Mouse (Mus musculus) forebrain, embryonic 16.5 days (tissue): ENCODE measurements around the gene Olfr1238. TPM values are rescaled to one million over a fixed set of nuclear protein-coding genes. Genes with fewer than 3 reads are reported as not detected.

Experiments
- ATAC-seq: fragments of 200-750 bp; cut with Nextera tagmentation; 2 replicates; pipeline ENCODE4 v1.8.0; 2017; ENCODE audit warnings: mild to moderate bottlenecking, moderate library complexity
- H3K27ac ChIP-seq: fragments of 300-500 bp; sonication (generic); 2 replicates; pipeline ENCODE4 v1.5.1; 2014; ENCODE audit warnings: low read length, control low read depth
- H3K27me3 ChIP-seq: fragments of 300-500 bp; sonication (generic); replicated peaks from 2 replicates; pipeline ENCODE4 v1.6.1; 2014; ENCODE audit warnings: low read length; ENCODE audit not compliant: control insufficient read depth, insufficient read depth
- H3K36me3 ChIP-seq: fragments of 300-500 bp; sonication (generic); 2 replicates; pipeline ENCODE4 v1.6.1; 2014; ENCODE audit not compliant: control insufficient read depth, insufficient read depth
- H3K4me1 ChIP-seq: fragments of 300-500 bp; sonication (generic); replicated peaks from 2 replicates; pipeline ENCODE4 v1.6.1; 2014; ENCODE audit warnings: low read length; ENCODE audit not compliant: control insufficient read depth, insufficient read depth
- H3K4me2 ChIP-seq: fragments of 300-500 bp; sonication (generic); 2 replicates; pipeline ENCODE4 v1.6.1; 2014; ENCODE audit warnings: mild to moderate bottlenecking, low read length, control low read depth
- H3K4me3 ChIP-seq: fragments of 300-500 bp; sonication (generic); replicated peaks from 2 replicates; pipeline ENCODE4 v1.5.1; 2014; ENCODE audit warnings: mild to moderate bottlenecking, low read length, control low read depth
- H3K9ac ChIP-seq: fragments of 300-500 bp; sonication (generic); replicated peaks from 2 replicates; pipeline ENCODE4 v1.6.1; 2014; ENCODE audit warnings: low read depth, low read length, control low read depth
- H3K9me3 ChIP-seq: fragments of 300-500 bp; sonication (generic); 2 replicates; pipeline ENCODE4 v1.6.1; 2016; ENCODE audit warnings: low read length; ENCODE audit not compliant: control insufficient read depth
- WGBS: fragments of 180-500 bp; shearing (Covaris S2); extraction: QIAGEN DNeasy Blood & Tissue Kit; methylation state at CpG from one replicate; pipeline ENCODE4 v1.1.7; 2014; 5-methylcytosine and 5-hydroxymethylcytosine counted together
- polyA plus RNA-seq: library from polyadenylated mRNA; unstranded; fragments of >200 nt; fragmentation: Nextera tagmentation; extraction: Ambion mirVana; gene quantifications from 2 replicates; pipeline ENCODE4 v1.2.1, GENCODE M21; 2015

Gene Olfr1238
- polyA plus RNA-seq = not detected in 2 replicates

DNA sequence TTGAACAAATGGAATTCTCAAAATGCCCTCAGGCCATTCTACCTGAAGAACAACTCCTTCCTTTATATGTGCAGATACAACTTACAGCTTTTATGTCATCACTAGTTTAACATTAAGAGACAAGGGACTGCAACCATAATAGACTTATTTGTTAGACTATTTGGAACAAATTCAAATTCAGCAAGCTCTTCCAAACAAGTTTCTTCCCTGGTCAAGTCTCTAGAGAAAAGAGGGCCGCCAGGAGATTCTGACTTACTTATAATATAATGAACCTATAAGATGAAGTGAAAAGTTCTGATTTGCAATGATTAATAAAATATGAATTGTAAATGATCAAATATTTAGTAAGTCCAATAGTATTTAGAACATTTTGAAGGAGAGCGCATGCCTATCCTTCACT lies at the start of gene Olfr1238:
TSS of gene Olfr1238 (minus strand) at position 101 of the 400 bp plus-strand sequence.
- H3K4me2 ChIP-seq = no peak within 1 kb of the TSS
- 95% methylated on average over 2 of the region's 2 CpGs for WGBS
- ATAC-seq = no peak

DNA sequence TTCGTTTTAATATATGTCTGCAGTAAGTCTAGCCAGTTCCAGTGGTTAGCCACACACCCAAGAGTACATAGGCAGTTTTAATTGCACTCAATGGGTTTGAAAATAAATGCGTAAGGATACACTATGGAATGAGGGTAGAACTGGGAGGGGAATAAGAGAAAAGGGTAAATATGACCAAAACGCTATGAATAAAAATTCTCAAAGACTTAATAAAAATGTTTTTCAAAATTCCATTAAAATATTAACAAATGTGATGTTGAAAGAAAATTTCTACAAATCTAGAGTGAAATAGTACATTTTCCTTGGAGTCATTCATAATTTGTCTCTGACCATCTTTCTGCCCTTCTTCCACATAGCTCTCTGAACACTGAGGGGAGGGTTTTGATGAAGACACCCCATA lies 33.4 kb upstream of the Olfr1238 start, which contains the start of gene Olfr1240:
TSS of gene Olfr1240 (minus strand) at position 101 of the 400 bp plus-strand sequence.
- H3K36me3 ChIP-seq = no peaks in the 10 kb centered on the region
- no peaks in the 10 kb centered on the region for H3K27me3 ChIP-seq
- H3K4me2 ChIP-seq = no peak within 1 kb of the TSS
- no peaks in the 10 kb centered on the region for H3K9me3 ChIP-seq
- H3K4me1 ChIP-seq = no peaks in the 10 kb centered on the region
- no peak for ATAC-seq
- no peak within 1 kb of the TSS for H3K4me3 ChIP-seq
- 89% methylated on average over 3 of the region's 3 CpGs for WGBS
- H3K9ac ChIP-seq = no peak within 1 kb of the TSS
- H3K27ac ChIP-seq = no peak within 1 kb of the TSS

More for the DNA sequence above, at the start of gene Olfr1238:
- Histone ChIP-seq H3K9ac (no peak within 1 kb of the TSS), H3K4me3 (no peak within 1 kb of the TSS), H3K9me3 (no peaks in the 10 kb centered on the region), H3K27me3 (no peaks in the 10 kb centered on the region), H3K36me3 (no peaks in the 10 kb centered on the region), H3K27ac (no peak within 1 kb of the TSS), H3K4me1 (no peaks in the 10 kb centered on the region)

DNA sequence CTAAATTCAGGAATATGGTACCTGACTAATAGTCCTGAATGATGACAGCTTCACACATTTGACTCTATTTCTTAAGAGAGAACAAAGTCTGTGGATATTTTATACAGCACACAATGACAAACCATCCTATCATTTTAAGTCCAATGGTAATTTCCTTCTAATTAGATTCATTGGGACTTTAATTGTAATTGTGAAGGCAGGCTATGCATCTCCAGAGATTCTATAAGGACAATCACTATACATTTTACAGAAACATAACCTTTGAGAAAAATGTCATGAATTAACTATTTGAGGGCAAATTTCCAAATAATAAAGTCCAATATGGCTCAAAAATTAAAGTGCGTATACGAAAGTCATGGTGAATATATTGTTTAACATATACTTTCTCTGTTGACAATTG lies 10.8 kb upstream of the Olfr1238 start, which contains the start of gene Olfr1239:
TSS of gene Olfr1239 (minus strand) at position 101 of the 400 bp plus-strand sequence.
- 95% methylated on average over 2 of the region's 2 CpGs for WGBS
- Histone ChIP-seq H3K4me1 (no peaks in the 10 kb centered on the region), H3K9ac (no peak within 1 kb of the TSS), H3K9me3 (no peaks in the 10 kb centered on the region), H3K36me3 (no peaks in the 10 kb centered on the region), H3K27me3 (no peaks in the 10 kb centered on the region), H3K27ac (no peak within 1 kb of the TSS), H3K4me3 (no peak within 1 kb of the TSS), H3K4me2 (no peak within 1 kb of the TSS)
- ATAC-seq = no peak

DNA sequence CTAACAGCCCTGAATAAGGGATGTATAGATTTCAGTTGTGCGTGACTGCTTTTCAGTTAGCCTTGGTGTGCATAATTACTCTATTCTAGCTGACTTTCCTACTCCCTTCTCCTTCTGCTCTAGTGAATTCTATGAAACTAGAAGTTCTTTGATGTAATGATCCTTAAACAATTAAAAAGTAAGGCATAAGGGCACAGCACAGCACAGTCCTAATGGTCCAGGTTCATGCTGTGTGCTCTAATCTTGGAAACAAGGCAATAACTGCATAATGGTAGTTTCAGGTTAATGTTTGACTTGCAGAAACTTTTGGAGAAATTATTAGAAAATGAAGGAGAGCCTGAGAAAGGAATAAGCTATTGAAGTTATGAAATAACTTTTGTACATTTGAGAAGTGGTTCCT lies 5.1 kb upstream of the Olfr1238 start:
- Histone ChIP-seq H3K9ac (no peak overlapping the region), H3K4me3 (no peak overlapping the region), H3K4me1 (no peaks in the 10 kb centered on the region), H3K36me3 (no peaks in the 10 kb centered on the region), H3K27ac (no peak overlapping the region), H3K9me3 (no peaks in the 10 kb centered on the region), H3K27me3 (no peaks in the 10 kb centered on the region), H3K4me2 (no peak overlapping the region)
- 45% methylated on average over 1 of the region's 1 CpGs for WGBS
- no peak for ATAC-seq

DNA sequence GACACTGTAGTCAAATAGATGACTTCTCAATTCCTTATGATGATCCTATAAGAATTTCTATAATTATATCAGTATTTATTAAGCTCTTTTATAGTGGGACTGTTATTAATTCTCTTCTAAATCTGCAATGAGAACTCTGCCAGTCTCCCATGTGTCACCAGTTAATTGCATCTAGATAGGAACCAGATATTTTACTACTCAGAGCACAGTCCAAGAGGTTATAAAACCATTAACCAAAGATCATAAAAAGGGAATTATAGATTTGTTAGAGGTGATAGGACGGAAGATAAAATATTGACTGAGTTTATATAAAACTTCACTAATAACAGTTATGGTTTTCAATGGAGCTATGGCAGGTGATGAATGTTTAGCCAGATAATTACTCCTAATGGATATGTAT lies 8.6 kb downstream of the Olfr1238 start:
- Histone ChIP-seq H3K4me2 (no peak overlapping the region), H3K4me1 (no peaks in the 10 kb centered on the region), H3K27ac (no peak overlapping the region), H3K9me3 (no peaks in the 10 kb centered on the region), H3K36me3 (no peaks in the 10 kb centered on the region), H3K27me3 (no peaks in the 10 kb centered on the region), H3K9ac (no peak overlapping the region), H3K4me3 (no peak overlapping the region)
- WGBS = 88% methylated on average over 1 of the region's 1 CpGs
- ATAC-seq = no peak

DNA sequence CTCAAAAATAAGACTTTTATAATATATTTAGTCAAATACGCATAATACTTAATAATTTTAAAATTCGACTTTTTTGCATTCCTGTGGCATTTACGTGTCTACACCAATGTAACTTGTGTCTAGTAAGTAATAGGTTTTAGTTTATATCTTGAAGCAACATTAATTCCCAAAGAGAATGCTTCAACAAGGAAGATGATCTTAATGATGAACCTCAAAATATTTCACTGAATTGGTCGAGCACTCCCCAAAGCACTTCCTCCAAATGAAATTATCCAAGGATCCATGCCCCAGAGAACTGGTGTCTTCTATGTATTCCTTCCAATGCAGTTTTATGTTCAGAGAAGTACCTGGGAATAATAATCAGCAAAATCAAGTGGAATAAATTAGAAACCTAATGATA lies 44.7 kb downstream of the Olfr1238 start, which contains the start of gene Olfr1234:
TSS of gene Olfr1234 (minus strand) at position 101 of the 400 bp plus-strand sequence.
- Histone ChIP-seq H3K36me3 (no peaks in the 10 kb centered on the region), H3K27ac (no peak within 1 kb of the TSS), H3K4me2 (no peak within 1 kb of the TSS), H3K9me3 (no peaks in the 10 kb centered on the region), H3K27me3 (no peaks in the 10 kb centered on the region), H3K9ac (no peak within 1 kb of the TSS), H3K4me3 (no peak within 1 kb of the TSS), H3K4me1 (no peaks in the 10 kb centered on the region)
- ATAC-seq = no peak
- WGBS = 92% methylated on average over 4 of the region's 4 CpGs

Other genes with a start within 250 kb of the Olfr1238 start
- not detected in 2 replicates for gene Olfr1224-ps1, start 245.6 kb downstream of the Olfr1238 start, polyA plus RNA-seq
- not detected in 2 replicates for gene Olfr1225, start 235.0 kb downstream of the Olfr1238 start, polyA plus RNA-seq
- not detected in 2 replicates for gene Olfr1226, start 209.6 kb downstream of the Olfr1238 start, polyA plus RNA-seq
- not detected in 2 replicates for gene Olfr1228, start 155.6 kb downstream of the Olfr1238 start, polyA plus RNA-seq
- not detected in 2 replicates for gene Olfr1229, start 121.7 kb downstream of the Olfr1238 start, polyA plus RNA-seq
- not detected in 2 replicates for gene Olfr1230, start 112.4 kb downstream of the Olfr1238 start, polyA plus RNA-seq
- not detected in 2 replicates for gene Olfr1231, start 102.6 kb downstream of the Olfr1238 start, polyA plus RNA-seq
- not detected in 2 replicates for gene Olfr1232, start 80.0 kb downstream of the Olfr1238 start, polyA plus RNA-seq
- not detected in 2 replicates for gene Olfr1233, start 67.3 kb downstream of the Olfr1238 start, polyA plus RNA-seq
- not detected in 2 replicates for gene Olfr1234, start 44.8 kb downstream of the Olfr1238 start, polyA plus RNA-seq
- gene Olfr1239, start 10.7 kb upstream of the Olfr1238 start, polyA plus RNA-seq = not detected in 2 replicates
- not detected in 2 replicates for gene Olfr1240, start 33.3 kb upstream of the Olfr1238 start, polyA plus RNA-seq
- not detected in 2 replicates for gene Olfr1241, start 77.5 kb upstream of the Olfr1238 start, polyA plus RNA-seq
- not detected in 2 replicates for gene Olfr1242, start 88.7 kb upstream of the Olfr1238 start, polyA plus RNA-seq
- not detected in 2 replicates for gene Olfr1243, start 121.8 kb upstream of the Olfr1238 start, polyA plus RNA-seq
- not detected in 2 replicates for gene Olfr1245, start 168.8 kb upstream of the Olfr1238 start, polyA plus RNA-seq
- gene Olfr1246, start 183.5 kb upstream of the Olfr1238 start, polyA plus RNA-seq = not detected in 2 replicates
- not detected in 2 replicates for gene Olfr1247, start 204.5 kb upstream of the Olfr1238 start, polyA plus RNA-seq
- gene Olfr1248, start 208.6 kb upstream of the Olfr1238 start, polyA plus RNA-seq = not detected in 2 replicates
- gene Olfr1249, start 225.3 kb upstream of the Olfr1238 start, polyA plus RNA-seq = not detected in 2 replicates